Mouse (Mus musculus) cerebellum, postnatal 10 days (tissue): ENCODE data around the gene Lrpap1.

Source experiments
- DNase-seq, 2 experiments: peaks; one replicate each; pipeline ENCODE4 v3.0.0; 2021; ENCODE audit warnings: mixed read lengths in 2 of 2

The Lrpap1 gene

DNA sequence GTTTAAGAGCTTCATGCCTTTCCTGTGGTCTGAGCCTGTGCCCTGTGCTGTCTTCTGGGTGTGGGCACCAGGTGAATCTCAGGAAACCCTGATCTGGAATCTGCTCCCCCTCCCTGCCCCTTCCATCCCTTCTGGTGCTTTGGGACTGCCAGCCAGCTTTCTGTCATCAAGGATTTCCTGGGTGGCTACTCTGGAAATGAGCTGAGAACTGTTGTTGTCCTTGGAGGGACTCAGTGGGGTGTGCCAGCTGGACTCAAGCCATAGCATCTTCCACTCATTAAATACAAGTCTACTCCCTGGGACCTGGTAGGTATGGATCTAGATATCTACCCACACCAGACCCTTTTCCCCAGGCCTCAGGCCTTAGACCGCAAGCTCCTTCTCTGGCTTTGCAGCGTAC lies 12.9 kb upstream of the Lrpap1 start:
- peak; percentile 84 to 86 for DNase-seq

DNA sequence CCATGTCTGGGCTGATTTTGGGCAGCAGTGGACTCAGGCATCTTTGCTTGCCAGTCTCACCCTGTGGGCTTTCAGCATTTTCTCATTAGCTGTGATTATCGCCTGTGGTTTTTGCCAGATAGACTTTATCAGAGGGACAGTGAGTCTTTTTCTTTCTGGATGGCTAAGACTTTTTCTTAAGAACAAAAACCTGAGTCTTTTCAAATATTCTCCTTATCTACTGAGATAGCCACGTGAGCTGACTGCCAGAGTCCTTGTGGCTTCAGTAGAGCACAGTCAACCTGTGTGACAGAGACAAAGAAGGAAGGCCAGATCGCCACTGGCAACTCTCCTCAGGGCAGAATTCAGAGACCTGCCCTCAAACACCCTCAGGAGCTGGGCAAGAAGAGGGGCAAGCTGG lies 12.1 kb upstream of the Lrpap1 start:
- DNase-seq = no peak

DNA sequence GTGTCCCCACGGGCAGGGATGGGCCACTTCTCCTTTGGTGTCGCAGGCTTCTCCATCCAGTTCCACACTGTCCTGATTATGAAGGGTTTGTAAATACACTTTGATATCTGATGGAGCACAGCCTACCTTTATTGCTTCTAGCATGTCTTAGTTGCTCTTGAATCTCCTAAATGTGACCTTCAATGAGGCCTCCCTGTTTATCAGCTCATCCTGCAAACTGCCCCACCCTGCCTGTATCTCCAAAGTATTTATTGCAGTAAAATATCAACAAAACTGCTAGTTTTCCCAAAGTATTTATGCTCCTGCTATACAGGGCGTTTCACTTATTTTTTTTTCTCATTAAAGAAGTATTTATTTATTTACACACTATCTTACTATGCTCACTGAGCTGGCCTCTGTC lies 10.4 kb upstream of the Lrpap1 start:
- DNase-seq = no peak

DNA sequence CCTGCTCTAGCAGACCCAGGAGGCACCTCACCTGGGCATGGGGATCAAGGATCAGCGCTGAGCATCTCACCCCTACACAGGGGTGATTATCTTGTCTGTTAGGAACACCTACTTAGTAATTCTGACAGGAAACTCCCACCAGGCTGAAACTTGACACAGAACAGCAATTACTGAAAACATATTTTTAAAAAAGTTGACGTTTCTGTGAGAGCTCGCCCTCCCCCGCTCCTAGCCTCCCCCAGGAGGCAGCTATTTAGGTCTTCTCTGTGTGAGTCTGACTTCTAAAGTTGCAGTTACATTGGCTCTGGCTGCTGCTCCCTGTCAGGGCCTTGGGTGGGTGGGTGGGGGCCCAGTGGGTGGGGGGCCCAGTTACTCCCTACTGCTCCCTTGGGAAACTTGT lies 6.9 kb upstream of the Lrpap1 start:
- DNase-seq = no peak

DNA sequence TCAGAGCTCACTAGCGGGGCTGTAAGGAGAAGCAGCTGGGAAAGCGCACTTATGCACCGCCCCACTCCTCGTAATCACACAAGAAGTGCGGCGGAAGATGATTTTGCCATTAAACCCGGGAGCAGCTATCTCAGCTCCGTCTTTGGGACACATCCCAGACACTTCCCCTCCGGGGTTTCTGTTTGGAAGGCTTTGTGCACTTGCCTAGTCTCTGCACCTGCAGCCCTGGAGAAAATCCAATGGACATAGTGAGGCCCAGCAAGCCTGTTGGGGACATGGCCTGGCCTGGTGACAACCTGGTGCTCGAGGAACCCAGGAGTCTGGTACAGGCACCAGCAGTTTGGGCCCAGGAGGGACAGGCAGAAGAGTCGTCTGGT lies 344 bp upstream of the Lrpap1 start:
- DNase-seq = peak; percentile 79 to 81

DNA sequence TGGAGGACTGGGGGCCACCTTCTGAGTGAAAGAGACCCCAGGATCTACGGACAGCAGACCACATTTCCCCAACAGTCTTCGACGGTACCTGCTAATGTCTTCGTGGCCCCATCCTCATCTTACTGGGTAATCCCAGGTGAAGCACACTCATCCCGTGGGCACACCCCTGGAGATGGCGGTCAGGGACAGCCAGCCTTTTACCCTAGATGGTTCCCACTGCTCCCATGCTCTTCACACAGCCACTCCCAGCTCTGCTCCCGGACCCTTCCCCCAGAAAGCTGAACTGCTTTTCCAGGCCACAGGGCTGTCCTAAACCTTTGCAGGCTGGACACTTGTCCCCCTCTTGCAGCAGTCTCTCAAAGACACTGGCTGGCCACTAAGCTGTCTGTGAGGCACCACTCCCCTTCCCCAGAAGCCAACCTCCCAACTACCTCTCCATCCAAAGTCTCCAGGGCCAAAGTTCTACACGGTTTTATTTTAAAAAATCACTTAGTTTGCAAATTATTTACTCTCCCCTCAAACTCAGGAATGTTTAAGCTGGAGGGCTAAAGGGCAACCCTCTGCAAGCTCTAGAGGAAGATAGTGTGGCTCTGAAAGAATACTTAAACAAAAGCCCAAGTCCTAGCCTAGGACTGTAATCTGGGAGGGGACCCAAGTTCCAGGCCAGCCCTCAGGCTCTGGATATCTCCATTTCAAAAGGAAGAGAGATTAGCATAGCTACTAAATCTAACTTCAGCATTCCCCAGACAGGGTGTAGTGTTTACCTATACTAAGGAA lies 1.2 kb downstream of the Lrpap1 start:
- DNase-seq = no peak

DNA sequence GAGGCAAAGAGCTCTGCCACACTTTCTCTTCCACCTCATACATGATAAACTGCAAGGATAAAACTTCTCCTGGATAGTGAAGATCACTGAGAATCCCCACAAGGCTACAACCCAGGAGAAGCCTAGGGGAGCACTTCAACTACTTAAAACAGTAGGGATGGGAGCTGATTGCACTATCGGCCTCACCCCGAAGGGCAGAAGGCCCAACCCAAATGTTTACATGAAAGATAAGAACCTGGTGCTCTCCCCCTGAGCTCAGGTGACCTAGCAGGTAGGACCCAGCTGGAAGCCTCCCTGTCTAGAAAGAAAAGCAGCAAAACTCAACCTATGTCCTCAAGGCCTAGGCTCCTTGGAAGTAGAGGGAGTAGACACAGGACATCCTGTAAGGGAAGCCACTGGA lies 2.0 kb downstream of the Lrpap1 start:
- no peak for DNase-seq

DNA sequence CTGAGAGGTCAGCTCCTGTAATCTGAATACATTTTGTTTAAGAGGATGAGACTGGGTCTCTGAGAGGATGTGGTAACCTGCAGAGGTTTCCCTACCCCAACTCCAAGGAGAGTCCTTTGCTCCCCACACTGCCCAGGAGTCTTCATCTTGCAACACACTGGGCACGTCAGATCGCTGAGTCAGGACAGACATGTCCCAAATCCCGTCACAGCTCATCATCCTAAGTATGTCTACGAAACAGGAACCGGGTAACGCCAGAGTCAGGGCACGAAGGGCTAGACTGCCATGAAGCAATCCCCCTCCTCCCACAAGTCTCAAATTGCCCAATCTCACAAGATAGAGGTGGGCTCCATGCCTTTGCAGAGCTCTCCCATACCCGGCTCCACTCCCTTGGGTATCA lies 2.5 kb downstream of the Lrpap1 start:
- DNase-seq = no peak

DNA sequence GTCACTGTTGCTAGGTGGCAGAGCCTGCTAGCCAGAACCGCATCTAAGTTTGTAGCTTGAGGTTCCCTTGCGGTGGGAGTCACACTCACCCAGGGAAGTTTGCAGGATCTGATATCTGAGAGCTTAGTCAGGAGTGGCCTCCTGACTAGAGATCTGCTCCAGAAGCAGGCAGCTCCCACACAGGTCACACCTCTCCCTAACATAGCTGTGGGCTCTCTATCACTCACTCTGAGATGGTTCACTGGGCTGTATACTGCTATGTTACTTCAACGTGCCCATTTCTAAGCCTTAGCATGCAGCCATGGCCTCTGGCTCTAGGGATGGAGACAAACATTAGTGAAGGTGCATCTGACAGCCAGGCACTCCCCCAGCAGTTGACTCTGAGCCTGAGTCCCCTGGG lies 13.9 kb downstream of the Lrpap1 start:
- no peak for DNase-seq

DNA sequence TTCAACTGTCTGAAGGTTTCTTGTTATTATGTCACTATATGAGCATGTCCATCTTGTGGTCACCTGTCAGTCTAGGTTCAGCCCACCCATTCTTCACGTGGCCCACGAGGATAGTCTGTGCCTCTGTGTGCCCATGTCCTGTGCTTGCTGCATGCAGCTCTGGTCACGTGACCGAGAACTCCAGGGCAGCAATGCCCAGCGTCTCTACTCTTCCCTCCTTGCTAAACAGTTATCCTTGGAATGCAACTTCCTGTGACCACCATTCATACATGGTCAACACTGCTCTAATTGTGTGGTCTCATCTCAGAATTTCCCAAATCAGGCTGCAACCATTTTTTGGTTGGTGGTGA lies 16.0 kb downstream of the Lrpap1 start:
- DNase-seq = no peak

DNA sequence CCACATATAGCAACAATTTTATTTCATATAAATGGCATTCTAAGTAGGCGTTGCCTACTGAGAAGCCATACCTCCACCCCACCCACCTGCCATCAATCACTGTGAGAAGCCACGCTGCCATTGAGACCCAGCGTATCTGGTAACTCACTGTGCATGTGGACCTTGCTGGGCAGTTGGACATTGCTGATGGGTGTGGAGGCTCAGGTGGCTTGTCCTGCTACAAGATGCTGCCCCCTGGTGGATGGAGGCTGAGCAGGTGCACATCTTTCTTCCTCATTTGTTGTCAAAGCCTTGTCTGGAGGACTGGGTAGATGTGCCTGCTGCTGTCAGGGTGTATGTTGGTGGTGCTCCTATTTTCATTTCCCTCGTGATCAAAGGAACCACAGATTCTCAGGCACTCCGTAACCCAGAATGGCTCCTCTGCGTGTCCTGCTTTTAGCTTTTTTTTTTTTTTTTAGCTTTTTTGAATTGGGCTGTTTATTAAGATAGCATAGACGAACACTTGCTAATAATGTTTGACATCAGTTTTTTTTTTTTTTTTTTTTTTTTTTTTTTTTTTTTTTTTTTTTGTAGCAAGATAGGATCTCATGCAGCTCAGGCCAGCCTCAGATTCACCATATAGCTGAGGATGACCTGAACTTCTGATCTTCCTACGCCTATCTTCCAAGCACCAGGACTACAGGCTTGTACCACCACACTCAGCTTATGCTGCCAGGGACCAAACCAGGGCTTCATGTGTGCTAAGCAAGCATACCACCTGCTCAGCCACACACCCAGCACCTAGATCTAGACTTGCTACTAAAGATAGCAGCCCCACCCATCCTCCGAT lies 16.6 kb downstream of the Lrpap1 start:
- peak; percentile 87 to 90 for DNase-seq

DNA sequence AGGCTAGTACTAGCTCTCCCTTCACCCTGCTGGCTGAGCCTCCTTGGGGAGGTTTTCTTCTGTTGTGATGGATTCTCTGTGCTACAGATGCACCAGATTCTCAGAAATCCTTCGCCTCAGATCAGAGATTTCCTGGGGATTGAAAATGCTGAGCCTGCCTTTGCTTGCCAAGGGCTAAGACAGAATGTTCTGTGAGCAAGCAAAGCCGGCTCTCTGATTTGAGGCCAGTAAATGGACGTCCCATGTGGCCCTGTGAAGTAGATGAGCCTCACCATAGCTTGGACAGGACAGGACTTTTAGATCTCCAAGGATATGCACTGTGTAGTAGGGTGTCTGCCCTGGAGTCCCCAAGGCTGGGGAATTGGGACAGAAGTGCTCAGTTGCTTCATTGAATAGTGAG lies 20.7 kb downstream of the Lrpap1 start:
- DNase-seq = no peak

DNA sequence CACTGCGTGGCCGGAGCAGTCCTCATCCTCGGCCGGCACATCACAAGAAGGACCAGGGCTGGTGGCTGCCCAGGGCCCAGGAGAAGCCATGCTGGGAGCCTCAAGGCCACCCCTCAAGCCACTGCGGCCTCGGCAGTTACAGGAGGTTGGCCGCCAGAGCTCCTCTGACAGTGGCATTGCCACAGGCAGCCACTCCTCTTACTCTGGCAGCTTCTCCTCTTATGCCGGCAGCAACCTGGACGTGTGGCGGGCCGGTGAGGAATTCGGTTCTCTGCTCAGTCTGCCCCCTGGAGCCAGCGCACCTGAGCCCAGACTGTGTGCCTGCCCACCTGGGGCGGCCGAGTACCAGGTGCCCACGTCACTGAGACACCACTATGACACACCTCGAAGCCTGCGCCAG lies 26.5 kb downstream of the Lrpap1 start:
- DNase-seq = peak; percentile 62 to 64

DNA sequence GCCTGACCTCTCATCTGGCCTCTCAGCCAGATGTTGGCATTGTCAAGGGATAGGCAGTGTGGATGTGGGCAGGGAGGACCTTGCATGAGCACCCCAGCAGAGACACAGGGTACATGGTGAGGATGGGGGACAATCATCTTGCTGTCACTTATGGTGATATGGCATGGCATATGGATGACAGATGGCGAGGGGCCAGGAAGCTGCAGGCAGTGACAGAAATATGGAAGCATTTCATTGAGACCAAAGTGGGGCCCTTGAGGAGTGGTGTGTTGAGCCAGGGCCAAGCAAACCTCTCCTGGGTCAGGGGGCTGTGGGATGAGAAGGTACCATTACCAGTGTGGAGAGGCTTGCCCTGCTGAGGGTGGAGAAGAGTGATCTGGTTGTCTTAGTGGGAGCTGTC lies 29.2 kb downstream of the Lrpap1 start:
- DNase-seq = peak; percentile 65 to 68

DNA sequence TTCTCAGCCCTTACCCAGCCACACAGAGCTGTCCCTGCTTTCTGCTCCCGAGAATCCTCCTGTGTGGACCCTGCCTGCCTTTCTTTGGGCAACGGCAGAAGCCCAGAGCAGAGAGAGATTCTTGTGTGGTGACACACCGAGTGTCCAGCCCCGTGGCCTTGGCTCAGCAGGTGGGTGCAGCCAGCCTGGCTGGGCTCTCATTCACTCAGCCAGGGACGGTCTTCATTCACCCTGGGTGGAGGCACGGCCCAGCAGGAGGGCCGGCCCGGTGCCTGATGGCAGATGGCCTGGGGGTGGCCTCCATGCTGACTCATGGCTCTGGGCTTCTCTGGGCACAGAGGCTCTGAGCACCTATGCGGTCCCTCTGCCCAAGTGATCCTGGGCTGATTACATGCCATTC lies 31.6 kb downstream of the Lrpap1 start:
- peak; percentile 41 to 63 for DNase-seq

DNA sequence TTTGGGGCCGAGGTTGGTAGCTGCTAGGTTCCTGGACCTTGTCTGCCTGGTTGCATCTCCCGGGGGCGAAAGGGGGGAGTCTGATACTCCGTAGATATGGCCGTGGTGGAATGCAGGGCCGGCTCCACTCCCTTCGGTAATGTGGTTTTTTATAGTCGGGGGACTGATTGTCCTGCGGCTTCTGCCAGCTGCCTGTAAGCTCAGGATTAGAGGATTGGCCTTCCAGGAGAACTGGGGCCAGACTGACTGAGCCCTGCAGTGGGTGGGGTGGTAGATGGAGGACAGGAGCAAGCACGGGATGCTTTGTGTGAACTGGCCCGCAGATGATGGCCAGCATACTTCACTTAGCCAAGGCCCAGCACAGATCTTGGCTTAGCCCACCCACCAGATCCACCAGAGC lies 32.3 kb downstream of the Lrpap1 start:
- no peak for DNase-seq

DNA sequence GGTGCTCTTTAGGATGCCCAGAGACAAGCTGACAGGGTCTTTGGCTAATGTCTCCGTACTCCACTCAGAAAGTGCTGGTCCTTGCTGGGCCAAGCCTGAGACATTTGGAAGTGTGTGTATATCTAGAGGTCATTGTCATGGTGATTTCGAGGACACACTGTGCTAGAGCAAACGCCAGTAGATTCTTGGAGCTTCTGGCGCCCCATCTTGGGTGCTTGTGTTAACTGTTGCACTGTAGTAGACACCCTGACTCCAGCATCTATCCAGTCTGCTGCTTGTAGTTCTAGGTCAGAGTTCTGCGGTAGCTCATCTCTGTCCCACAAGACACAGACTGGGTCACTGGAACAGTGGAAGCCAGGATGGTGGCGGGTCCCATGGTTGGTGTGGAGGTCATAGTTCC lies 33.7 kb downstream of the Lrpap1 start:
- no peak for DNase-seq

DNA sequence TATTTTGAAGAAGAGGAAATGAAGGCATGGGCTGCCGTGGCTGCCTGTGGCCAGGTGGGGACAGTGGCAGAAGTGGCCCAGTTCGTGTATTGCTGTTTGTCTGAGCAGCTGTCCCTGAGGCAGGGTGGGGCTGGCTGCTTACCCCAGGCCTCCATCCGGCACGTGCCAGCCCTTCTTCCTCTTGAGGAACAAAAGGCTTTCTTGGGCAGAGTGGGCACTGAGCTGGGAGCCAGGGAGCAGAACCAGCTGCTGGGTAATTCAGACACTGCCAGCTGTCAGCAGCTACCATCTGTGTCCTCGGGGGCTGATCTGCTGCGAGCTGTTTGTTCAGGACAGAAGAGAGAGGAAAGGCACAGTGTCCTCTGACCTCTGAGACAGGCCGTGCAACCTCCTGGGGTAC lies 34.6 kb downstream of the Lrpap1 start:
- peak; percentile 68 to 77 for DNase-seq

DNA sequence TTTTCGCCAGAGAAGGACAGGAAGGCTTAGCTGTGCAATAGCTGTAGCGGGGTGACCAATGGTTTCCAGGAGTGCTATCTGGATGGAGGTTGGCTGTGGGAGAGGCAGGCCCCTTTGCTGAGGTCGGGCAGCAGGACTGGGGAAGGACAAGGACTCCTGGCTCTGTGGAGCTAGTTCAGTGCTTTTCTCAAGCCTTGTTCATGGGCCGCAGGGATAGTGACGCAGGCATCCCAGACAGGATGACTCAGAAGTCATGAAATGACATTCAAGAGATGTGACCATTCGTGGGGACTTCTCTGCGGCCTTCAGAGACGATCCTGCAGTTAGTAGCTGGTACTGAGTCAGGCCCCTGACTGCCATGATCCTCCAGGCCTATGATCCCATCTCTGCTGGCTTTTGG lies 35.3 kb downstream of the Lrpap1 start:
- DNase-seq = no peak

DNA sequence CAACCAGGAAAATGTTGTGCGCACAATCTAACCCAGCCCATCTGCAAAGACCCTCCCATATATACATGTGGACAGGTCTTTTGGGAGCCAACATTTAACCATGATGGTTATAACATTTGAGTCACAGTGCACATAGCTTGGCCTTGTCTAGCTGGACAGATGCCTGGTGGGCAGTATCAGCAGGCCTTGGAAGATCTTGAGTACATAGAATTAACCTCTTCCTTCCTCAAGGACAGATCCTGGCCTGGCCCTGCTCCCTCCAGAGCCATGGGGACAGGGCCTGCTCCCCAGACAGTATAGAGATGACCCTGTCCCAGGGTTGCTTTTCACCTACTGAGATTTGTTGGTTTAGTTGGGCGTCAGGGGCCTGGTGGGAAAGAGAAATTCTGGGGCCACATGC lies 35.7 kb downstream of the Lrpap1 start:
- no peak for DNase-seq

DNA sequence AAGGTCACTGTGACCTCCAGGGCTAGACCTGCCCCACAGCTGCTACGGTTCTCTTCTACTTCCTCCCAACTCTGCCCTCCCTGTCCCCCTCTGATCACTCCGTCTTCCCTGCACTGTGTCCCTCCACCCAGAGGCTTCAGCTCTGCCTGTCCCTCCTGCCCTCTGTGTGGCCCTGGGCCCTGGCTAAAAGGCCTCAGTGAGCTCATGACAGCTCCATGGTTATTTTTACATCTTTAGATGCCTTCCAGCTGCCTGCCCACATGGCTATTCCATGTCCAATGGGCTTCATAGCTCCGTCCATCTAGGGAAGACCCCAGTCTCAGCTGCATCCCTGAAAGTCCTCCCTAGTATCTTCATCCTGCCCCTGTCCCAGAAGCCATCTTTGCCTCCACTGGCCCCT lies 45.5 kb downstream of the Lrpap1 start:
- no peak for DNase-seq

DNA sequence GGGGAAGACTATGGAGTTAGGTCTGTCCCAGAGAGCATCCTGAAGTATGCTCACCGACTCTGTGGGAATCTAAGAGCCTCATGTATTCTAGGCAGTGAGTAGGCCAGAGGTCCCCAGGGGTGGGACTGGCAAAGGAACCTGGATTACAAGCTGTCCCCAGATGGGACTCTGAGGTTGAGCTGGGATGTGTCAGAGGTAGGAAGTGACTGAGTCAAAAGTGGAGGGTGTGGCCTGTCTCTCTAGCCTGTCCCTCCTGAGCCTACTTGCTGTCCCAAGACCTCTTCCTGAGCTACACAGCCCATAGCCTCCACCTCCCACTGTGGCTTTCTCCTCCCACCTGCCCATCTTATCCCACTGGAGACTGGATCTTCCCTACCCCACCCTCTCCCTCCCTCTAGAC lies 47.4 kb downstream of the Lrpap1 start:
- DNase-seq = no peak

DNA sequence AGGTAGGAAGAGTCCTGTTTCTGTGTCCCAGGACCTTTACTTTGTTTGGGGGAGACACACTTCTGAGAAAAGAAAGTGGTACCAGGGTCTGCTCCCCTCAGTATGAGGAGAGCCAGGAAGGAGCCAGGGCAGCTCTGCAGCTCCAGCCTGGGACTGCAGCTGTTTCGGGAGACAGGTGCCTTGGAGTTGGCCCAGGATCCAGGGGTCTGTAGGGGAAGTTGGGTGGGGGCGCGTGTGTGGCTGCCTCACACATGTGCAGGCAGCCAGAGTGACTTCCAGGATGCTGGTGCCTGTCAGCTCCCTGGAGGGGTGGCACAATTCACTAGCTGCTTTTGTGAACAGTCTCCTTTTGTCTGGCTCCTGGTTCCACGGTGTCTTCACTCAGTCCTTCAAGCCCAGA lies 48.0 kb downstream of the Lrpap1 start:
- peak; percentile 48 to 53 for DNase-seq

DNA sequence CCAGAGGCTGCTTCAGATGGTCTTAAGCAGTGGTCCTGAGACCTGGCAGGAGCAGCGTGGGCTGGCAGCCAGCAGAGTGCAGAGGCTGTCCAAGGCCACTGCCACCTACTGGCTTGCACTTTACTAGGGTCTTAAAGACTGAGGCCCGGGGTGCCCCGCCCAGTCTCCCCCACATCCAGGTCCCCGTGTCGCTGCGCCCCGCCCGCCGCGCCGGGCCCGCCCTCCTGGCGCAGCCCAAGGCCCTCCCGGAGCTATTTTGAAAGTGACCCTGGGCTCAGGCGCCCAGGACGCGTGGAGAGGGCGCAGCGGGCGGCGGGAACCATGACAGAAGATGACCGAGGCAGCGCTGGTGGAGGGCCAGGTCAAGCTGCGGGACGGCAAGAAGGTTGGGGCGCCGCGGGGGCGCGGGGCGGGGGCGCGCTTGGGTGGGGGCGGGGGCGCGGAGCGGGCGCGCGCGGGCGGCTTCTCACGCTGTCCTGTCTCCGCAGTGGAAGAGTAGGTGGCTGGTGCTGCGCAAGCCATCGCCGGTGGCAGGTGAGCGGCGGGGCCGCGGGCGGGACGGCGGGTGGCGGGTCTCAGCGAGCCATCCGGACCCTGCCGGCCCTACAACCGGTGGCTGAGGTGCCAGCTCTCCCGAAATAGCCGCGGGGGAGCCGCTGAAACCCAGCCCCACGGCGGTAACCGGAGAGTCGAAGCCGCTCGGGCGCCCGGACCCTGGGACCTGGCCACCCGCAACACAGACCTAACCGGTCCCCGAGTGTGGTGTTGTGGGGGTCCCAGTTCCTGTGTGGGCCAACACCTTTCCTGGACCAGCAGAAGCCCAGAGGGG lies 48.7 kb downstream of the Lrpap1 start, which contains the start of gene Dok7:
Gene Dok7 (plus strand): TSS at position 163 of the 829 bp plus-strand sequence.
- DNase-seq = peak; percentile 85 to 87
